ENCODE assay signal across 15 mouse cellular contexts in genomic region chr11:40879589-40879988, GRCm38 (mm10).
"Had no signal": no experiment of that assay in that cellular context is flagged by ENCODE, and none has a peak within 500 bp of the region (broad histone marks: within the 10 kb centered on the region; RNA-seq: fewer than 3 reads in every experiment).

No protein-coding gene starts in this region.

- DNase-seq: gastrocnemius, postnatal 14 days; gastrocnemius, postnatal 36 days; heart, adult 11 months; heart, adult 2 months; heart, postnatal 14 days; heart, postnatal 36 days; kidney, adult 11 months; kidney, adult 2 months; kidney, adult 9 months; kidney, postnatal 14 days; kidney, postnatal 36 days; left cerebral cortex, postnatal 4 days had no signal

- ATAC-seq: hindbrain, postnatal 0 days; intestine, embryonic 16.5 days; liver, embryonic 12.5 days had no signal
